Mouse (Mus musculus) neural tube, embryonic 11.5 days (tissue): Measurements from ENCODE around the gene Hes2. TPM values are rescaled to one million over a fixed set of nuclear protein-coding genes. Genes with fewer than 3 reads are reported as not detected.

Experiments used
- ATAC-seq: fragments of 200-750 bp; cut with Nextera tagmentation; 2 replicates; pipeline ENCODE4 v1.8.0; 2017; ENCODE audit warnings: moderate number of reproducible peaks, mild to moderate bottlenecking, moderate TSS enrichment, moderate library complexity; ENCODE audit not compliant: insufficient read depth, low FRiP score, low TSS enrichment
- DNase-seq: peaks from one replicate; pipeline ENCODE4 v3.0.0-alpha.2; 2015; ENCODE audit warnings: low spot score
- H3K27ac ChIP-seq: fragments of 300-500 bp; sonication (generic); 2 replicates; pipeline ENCODE4 v1.5.1; 2014; ENCODE audit warnings: low read depth, mild to moderate bottlenecking, low read length
- H3K27me3 ChIP-seq: fragments of 300-500 bp; sonication (generic); 2 replicates; pipeline ENCODE4 v1.6.1; 2014; ENCODE audit warnings: mild to moderate bottlenecking, low read length, mixed read lengths; ENCODE audit not compliant: control insufficient read depth, insufficient read depth
- H3K36me3 ChIP-seq: fragments of 300-500 bp; sonication (generic); 2 replicates; pipeline ENCODE4 v1.6.1; 2014; ENCODE audit warnings: mild to moderate bottlenecking, low read length, moderate library complexity, mixed read lengths; ENCODE audit not compliant: control insufficient read depth, insufficient read depth
- H3K4me1 ChIP-seq: fragments of 300-500 bp; sonication (generic); 2 replicates; pipeline ENCODE4 v1.6.1; 2014; ENCODE audit warnings: low read length, mixed read lengths; ENCODE audit not compliant: control insufficient read depth, insufficient read depth
- H3K4me2 ChIP-seq: fragments of 300-500 bp; sonication (generic); 2 replicates; pipeline ENCODE4 v1.6.1; 2014; ENCODE audit warnings: low read depth, mild to moderate bottlenecking, moderate library complexity
- H3K4me3 ChIP-seq: fragments of 300-500 bp; sonication (generic); 2 replicates; pipeline ENCODE4 v1.5.1; 2014; ENCODE audit warnings: low read depth, low read length
- H3K9ac ChIP-seq: fragments of 300-500 bp; sonication (generic); 2 replicates; pipeline ENCODE4 v1.6.1; 2014; ENCODE audit warnings: mild to moderate bottlenecking, low read length
- H3K9me3 ChIP-seq: fragments of 300-500 bp; sonication (generic); 2 replicates; pipeline ENCODE4 v1.6.1; 2016; ENCODE audit warnings: low read length; ENCODE audit not compliant: control insufficient read depth
- WGBS: fragments of 180-500 bp; shearing (Covaris S2); extraction: QIAGEN DNeasy Blood & Tissue Kit; methylation state at CpG from one replicate; pipeline ENCODE4 v1.1.7; 2014; 5-methylcytosine and 5-hydroxymethylcytosine counted together
- polyA plus RNA-seq: library from polyadenylated mRNA; unstranded; fragments of >200 nt; fragmentation: Nextera tagmentation; extraction: Ambion mirVana; gene quantifications from 2 replicates; pipeline ENCODE4 v1.2.1, GENCODE M21; 2014

Gene Hes2
- polyA plus RNA-seq, 1 experiment from 2014 or later = 2.9 TPM

- DNase-seq (peak; percentile 71), ATAC-seq (peak; percentile 68; the same call in 1 of the 2 replicates)
- Histone ChIP-seq H3K9me3 (no peaks in the 10 kb centered on the region), H3K4me3 (peak within 1 kb of the TSS; percentile 31), H3K27me3 (peaks cover 40% of the 10 kb centered on the region), H3K27ac (no peak within 1 kb of the TSS), H3K36me3 (no peaks in the 10 kb centered on the region), H3K9ac (peak within 1 kb of the TSS; percentile 5; the same call in 1 of the 2 replicates), H3K4me2 (peak within 1 kb of the TSS; percentile 49), H3K4me1 (no peaks in the 10 kb centered on the region)
- WGBS = 1% methylated on average over 46 of the region's 57 CpGs
These were observed 6.6 kb upstream of the Hes2 start, which contains the start of gene Espn for GRCm38 (mm10) chr4:152151966-152152544. TSS of gene Espn (minus strand) at chr4:152152371.

- H3K4me2 ChIP-seq = peak overlapping the region; percentile 19; the same call in 1 of the 2 replicates
- no peaks in the 10 kb centered on the region for H3K36me3 ChIP-seq
- H3K9me3 ChIP-seq = no peaks in the 10 kb centered on the region
- 0 out of 2 replicates have a peak, but pooled peaks cover 5% of the 10 kb centered on the region for H3K4me1 ChIP-seq
- no peak for ATAC-seq
- no peak overlapping the region for H3K9ac ChIP-seq
- H3K27me3 ChIP-seq = peaks cover 57% of the 10 kb centered on the region
- no peak overlapping the region for H3K27ac ChIP-seq
- no peak overlapping the region for H3K4me3 ChIP-seq
- DNase-seq = peak; percentile 84
- under 1% methylated on average over 23 of the region's 23 CpGs for WGBS
These were observed 4.9 kb upstream of the Hes2 start for GRCm38 (mm10) chr4:152153771-152154177.

- H3K36me3 ChIP-seq = no peaks in the 10 kb centered on the region
- H3K4me2 ChIP-seq = no peak overlapping the region
- H3K27ac ChIP-seq = no peak overlapping the region
- H3K9me3 ChIP-seq = no peaks in the 10 kb centered on the region
- 67% methylated on average over 4 of the region's 4 CpGs for WGBS
- ATAC-seq (no peak), DNase-seq (no peak)
- no peak overlapping the region for H3K9ac ChIP-seq
- H3K4me3 ChIP-seq = no peak overlapping the region
- peaks cover 69% of the 10 kb centered on the region for H3K27me3 ChIP-seq
- H3K4me1 ChIP-seq = peaks cover 9% of the 10 kb centered on the region; the same call in 1 of the 2 replicates
These were observed 3.6 kb upstream of the Hes2 start for GRCm38 (mm10) chr4:152155019-152155418.

GRCm38 (mm10) chr4:152157779-152158584 is 685 bp upstream of the Hes2 start:
- peaks cover 9% of the 10 kb centered on the region; the same call in 1 of the 2 replicates for H3K4me1 ChIP-seq
- no peak overlapping the region for H3K4me3 ChIP-seq
- H3K27ac ChIP-seq = no peak overlapping the region
- no peak for ATAC-seq
- H3K27me3 ChIP-seq = peaks cover 60% of the 10 kb centered on the region
- H3K4me2 ChIP-seq = 0 out of 2 replicates have a peak overlapping the region, but pooled peaks have one; percentile 12
- no peaks in the 10 kb centered on the region for H3K36me3 ChIP-seq
- 14% methylated on average over 21 of the region's 21 CpGs for WGBS
- DNase-seq = peak; percentile 62
- H3K9ac ChIP-seq = no peak overlapping the region
- no peaks in the 10 kb centered on the region for H3K9me3 ChIP-seq

GRCm38 (mm10) chr4:152159285-152159678 is 615 bp downstream of the Hes2 start:
- Histone ChIP-seq H3K4me1 (peaks cover 9% of the 10 kb centered on the region; the same call in 1 of the 2 replicates), H3K27me3 (peaks cover 49% of the 10 kb centered on the region), H3K4me2 (0 out of 2 replicates have a peak overlapping the region, but pooled peaks have one; percentile 10), H3K27ac (no peak overlapping the region), H3K4me3 (0 out of 2 replicates have a peak overlapping the region, but pooled peaks have one; percentile 6), H3K9me3 (no peaks in the 10 kb centered on the region), H3K9ac (no peak overlapping the region), H3K36me3 (no peaks in the 10 kb centered on the region)
- WGBS = 2% methylated on average over 19 of the region's 19 CpGs
- ATAC-seq = no peak
- DNase-seq = no peak

GRCm38 (mm10) chr4:152160748-152161147 is 2.1 kb downstream of the Hes2 start:
- H3K9ac ChIP-seq = no peak overlapping the region
- H3K27ac ChIP-seq = no peak overlapping the region
- no peak for DNase-seq
- no peak for ATAC-seq
- WGBS = 40% methylated on average over 4 of the region's 4 CpGs
- no peak overlapping the region for H3K4me3 ChIP-seq
- H3K4me1 ChIP-seq = peaks cover 9% of the 10 kb centered on the region; the same call in 1 of the 2 replicates
- peaks cover 49% of the 10 kb centered on the region for H3K27me3 ChIP-seq
- no peaks in the 10 kb centered on the region for H3K9me3 ChIP-seq
- H3K4me2 ChIP-seq = no peak overlapping the region
- no peaks in the 10 kb centered on the region for H3K36me3 ChIP-seq

- H3K4me2 ChIP-seq = no peak overlapping the region
- H3K4me1 ChIP-seq = peaks cover 9% of the 10 kb centered on the region; the same call in 1 of the 2 replicates
- peaks cover 49% of the 10 kb centered on the region for H3K27me3 ChIP-seq
- no peak overlapping the region for H3K4me3 ChIP-seq
- no peak overlapping the region for H3K27ac ChIP-seq
- ATAC-seq = no peak
- no peaks in the 10 kb centered on the region for H3K9me3 ChIP-seq
- 72% methylated on average over 6 of the region's 6 CpGs for WGBS
- DNase-seq = no peak
- no peak overlapping the region for H3K9ac ChIP-seq
- H3K36me3 ChIP-seq = no peaks in the 10 kb centered on the region
These were observed 2.9 kb downstream of the Hes2 start for GRCm38 (mm10) chr4:152161601-152162000.

GRCm38 (mm10) chr4:152162748-152163147 is 4.1 kb downstream of the Hes2 start:
- Histone ChIP-seq H3K4me1 (peaks cover 9% of the 10 kb centered on the region; the same call in 1 of the 2 replicates), H3K9me3 (no peaks in the 10 kb centered on the region), H3K4me3 (no peak overlapping the region), H3K9ac (no peak overlapping the region), H3K4me2 (no peak overlapping the region), H3K27ac (no peak overlapping the region), H3K36me3 (no peaks in the 10 kb centered on the region), H3K27me3 (peaks cover 41% of the 10 kb centered on the region)
- 88% methylated on average over 2 of the region's 2 CpGs for WGBS
- no peak for DNase-seq
- no peak for ATAC-seq
